Mouse (Mus musculus) thymus, postnatal 4 days (tissue): ENCODE measurements at regions not wholly inside any gene's neighbourhood (a gene's known extent, or its start where the extent isn't known, plus 50 kb on each side); places are given as distances from the start of the nearest gene placed in this dataset.

Experiments used
- DNase-seq: peaks from one replicate; pipeline ENCODE4 v3.0.0; 2021

DNA sequence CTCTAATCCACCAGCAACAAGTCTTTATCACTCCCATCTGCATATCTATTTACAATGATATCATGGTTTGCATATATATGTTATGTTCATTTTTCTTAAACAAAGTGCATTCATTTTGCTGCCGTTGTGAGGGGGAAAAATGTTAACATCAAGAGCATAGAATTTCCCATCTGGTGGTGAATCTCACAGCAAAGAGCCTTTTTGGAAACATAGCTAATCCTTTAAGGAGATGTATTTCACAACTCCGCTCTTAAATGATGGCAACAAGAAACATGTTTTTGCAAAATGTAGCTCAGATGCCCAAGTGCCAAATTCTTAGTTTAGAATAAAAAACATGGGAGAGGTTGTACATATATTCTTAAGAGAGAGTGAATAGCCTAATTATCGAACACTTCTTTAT is 99.3 kb upstream of the Col1a2 start:
- no peak for DNase-seq

DNA sequence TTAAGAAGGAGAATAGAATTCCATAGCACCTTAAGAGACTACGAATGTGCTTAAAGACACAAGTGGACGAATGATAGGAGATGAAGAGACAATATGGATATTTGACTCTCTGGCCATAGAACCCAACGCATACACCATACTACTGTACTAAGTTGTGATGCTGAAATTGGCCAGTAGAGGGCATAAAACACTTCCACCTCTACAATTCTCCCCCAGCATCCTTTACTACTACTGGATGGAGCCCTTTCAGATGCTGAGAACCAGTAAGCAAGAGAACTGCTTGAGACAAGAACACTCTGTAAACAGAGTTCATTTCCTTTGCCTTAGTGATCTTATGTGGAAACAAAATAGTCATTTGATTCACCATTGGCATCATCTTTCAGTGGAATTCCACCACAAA is 96.9 kb upstream of the Col1a2 start:
- DNase-seq, result no peak

DNA sequence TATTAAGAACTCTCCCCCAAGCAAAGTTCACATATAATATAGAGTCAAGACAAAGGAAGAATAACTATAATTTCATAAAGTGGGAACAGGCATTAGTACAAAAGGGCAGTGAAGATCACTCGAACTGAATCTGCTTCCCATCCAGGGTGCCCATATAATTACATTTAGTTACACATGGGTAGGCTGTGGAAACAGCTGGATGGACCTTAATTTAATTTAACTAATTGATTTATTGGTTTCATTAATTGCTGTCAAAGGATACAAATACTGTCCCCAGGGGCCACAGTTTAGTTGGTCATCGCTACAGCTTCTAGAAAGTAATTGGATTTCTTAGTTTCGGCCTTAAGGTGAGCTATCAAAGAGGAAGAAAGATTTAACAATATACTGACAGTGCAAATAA is 91.4 kb upstream of the Col1a2 start:
- DNase-seq, result no peak

DNA sequence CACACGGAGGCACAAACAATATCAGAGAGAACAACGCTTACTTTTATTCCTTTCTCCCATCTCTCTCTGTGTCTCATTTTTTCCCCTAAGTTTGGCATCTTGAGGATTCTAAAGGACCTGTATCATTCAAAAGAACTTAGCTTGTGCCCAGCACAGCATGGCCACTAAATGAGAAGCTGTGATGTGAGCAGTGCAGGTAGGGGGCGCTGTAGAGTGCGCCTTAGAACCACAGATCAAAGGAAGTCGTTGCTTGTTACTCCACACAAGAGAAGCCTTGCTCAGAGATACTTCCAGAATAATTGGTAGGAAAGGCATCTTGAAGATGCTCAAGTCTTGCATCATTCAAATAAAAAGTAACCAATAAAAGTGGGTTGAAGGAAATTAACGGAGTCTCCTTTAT is 90.4 kb upstream of the Col1a2 start:
- peak; percentile 77 for DNase-seq

- no peak for DNase-seq
Observed at GRCm38 (mm10) chr6:4415206-4415605, 89.4 kb upstream of the Col1a2 start.

DNA sequence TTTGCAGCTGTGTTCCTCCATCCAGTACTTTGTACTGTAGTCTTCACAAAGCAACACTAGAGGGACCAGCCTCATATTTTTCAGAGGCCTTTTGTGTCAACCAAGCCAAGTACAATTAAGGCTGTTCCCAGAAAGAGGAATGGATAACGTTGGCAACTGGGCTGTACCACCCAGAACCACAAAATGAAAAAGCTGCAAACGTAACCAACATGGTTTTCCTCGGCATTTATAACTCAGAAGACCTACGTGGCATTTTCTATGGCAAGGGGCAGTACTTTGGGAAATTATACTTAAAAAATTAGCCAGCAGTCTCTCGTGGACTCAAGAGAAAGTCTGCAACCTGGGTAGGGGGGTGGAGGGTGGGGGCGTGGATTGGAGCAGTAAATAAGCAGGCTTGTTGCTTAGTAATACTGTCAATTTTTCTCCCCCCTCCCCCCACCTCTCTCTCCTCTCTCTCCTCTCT is 87.3 kb upstream of the Col1a2 start:
- DNase-seq, result no peak

GRCm38 (mm10) chr6:4418376-4418775 is 86.2 kb upstream of the Col1a2 start:
- DNase-seq, result no peak

DNA sequence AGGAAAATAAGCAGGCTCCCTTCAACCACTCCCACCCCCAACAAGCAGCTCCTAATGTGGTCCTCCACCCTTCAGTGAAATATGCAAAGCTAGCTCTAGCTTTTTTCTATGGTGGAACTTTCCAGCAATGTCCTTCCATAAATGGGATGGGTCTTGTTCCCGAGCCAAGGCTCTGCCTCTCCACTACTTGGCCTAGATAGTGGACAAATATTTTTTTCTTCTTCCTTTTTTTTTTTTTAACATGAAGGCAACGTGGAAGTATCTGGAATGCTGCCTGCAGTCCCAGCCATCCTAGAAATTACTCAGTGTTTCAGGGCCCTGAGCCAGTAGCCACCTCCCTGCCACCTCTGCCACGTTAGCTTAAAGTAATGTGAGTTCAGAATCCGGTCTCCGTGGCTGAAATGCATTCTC is 85.7 kb upstream of the Col1a2 start:
- no peak for DNase-seq

- DNase-seq, result no peak
Observed at GRCm38 (mm10) chr6:4421466-4421865, 83.1 kb upstream of the Col1a2 start.

DNA sequence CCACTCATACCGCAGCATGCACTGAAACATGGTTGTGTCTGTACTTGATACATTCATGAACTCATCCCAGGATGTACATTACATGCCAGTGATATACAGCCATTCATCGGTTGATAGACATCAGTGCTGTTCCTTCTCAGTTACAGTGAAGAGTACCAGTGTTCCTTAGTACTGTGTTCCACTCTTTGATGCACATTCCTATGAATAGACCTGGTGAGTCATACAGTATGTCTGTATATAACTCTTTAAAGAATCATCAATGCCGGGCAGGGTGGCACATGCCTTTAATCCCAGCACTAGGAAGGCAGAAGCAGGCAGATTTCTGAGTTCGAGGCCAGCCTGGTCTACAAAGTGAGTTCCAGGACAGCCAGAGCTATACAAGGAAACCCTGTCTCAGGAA is 77.5 kb upstream of the Col1a2 start:
- no peak for DNase-seq

DNA sequence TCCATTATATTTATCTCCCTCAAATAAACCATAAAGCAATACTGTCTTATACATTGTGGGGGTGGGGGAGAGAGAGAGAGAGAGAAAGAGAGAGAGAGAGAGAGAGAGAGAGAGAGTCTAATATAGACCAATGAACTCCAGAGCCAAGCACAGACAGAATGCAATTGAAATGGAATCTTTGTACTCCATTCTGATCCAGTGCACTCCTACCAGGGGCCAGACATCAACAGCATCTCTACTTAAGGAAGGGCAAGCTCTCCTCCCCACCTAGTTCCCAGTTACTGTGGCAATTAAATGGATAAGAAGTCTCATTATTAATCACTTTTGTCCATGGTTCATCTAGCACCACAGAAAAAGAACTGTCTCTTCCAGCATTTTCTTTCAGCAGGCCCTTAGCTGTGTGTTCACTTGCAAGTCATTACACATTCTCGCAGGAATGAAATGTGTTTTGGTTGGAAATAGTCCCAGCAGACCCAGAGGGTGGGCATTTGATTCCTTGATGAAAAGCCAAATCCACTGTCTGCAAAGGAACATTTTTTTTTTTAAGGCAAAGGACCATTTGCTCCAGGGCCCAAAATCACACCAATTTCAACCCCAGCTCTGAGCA is 73.8 kb upstream of the Col1a2 start:
- no peak for DNase-seq

GRCm38 (mm10) chr6:4432192-4432591 is 72.4 kb upstream of the Col1a2 start:
- DNase-seq, result no peak

DNA sequence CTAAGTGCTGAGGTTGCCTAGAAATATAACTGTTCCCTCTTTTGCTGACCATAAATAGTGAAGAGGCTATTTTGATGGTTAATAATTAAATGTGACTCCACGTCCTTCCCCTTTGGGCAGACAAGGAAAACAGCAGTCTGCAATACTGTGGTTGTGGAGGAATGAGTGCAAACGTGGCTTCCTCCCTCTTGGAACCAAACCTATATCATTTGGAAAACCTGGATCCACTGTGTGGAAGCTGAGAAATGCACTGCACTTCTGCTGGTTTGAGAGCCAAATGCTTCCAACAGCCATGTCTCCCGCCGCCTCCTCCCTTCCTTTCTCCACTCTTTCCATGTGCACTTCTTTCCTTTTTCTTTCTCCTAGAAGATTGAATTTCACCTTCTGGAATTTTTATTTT is 68.2 kb upstream of the Col1a2 start:
- no peak for DNase-seq

- no peak for DNase-seq
Observed at GRCm38 (mm10) chr6:4436874-4437273, 67.7 kb upstream of the Col1a2 start.

DNA sequence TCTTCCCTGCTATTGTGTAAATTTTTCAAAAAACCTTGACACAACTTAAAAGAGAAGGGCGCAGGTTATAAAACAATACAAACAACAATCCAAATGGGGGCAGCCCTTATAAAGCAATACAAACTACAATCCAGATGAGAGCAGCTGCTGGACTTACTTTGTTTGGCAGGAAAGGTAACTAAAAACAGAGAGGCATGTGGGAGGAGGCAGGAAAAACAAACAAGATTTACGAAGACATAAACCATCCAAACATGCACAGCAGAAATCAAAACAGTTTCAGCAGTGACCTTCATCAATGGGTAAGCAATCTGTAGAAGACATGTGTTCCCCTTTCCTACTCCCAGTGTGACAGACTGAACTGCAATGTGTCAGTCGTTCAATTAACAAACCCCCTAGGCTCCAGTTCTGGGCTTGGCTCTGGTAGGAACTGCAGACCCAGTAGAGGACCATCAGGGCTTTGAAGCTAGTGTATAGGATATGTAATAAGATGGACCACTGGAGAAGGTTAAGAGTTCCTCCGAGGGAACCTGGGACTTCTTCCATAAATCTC is 62.9 kb upstream of the Col1a2 start:
- DNase-seq, result no peak

GRCm38 (mm10) chr6:4445906-4446305 is 58.7 kb upstream of the Col1a2 start:
- DNase-seq, result no peak

DNA sequence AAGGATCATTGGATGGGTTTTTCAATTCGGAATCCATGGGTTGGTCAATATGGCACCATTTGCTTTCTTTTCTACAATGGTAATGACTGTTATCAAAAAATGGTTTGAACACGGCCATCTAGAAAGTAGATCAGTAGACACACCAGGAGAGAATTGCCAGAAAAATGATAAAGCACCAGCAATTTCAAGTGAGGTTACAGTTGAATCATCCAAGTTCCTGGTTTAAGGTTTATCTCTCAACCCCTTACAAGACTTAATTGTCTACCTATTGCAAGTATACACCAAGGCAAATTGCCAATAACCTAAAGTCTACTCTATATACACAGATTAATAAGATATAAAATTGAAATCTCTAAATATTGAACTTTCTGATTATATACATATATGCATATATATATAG is 53.4 kb upstream of the Col1a2 start:
- no peak for DNase-seq
